In the genomic region with DNA sequence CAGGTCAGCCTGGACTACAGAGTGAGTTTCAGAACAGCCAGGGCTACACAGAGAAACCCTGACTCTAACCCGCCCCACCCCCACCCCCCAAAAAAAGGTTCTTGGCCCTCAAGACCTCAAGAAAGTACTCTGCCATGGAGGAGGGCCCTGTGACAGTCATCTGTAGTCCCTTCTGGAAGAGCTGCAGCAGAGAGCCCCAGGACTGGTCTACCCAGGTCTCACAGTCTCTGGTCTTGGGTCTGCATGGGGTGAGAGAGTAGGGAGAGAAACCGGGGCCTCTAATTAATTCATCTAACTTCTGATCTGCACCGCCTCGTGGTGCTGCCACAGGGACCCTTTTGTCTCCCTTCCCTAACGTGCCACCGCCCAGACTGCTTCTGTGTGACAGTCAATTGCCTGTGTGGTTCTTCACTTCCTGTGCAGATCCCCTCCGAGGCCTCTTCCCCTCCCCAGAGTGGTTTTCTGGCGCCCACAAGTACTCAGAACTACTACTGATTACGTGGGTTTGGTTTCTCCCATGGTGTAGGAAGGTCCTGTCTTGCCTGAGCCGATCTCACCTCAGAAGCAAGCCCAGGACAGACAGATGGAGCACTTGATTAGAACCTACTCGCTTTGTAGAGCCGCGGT, we compare ENCODE assay signal across 1 mouse cellular context.
TF ChIP-seq lines count a peak whose summit lies in the region.

No protein-coding gene starts in this region.

TF ChIP-seq in CH12.LX, 34 proteins besides CTCF, POLR2A, EP300 and RAD21 (continued from another document):
- TF ChIP-seq USF2 (conservative IDR thresholded peaks at IDR 0.05; ENCODE audit: low read depth, low read length) (no peak), MYC (IDR thresholded peaks at IDR 0.05; ENCODE audit: low read depth, low read length) (peak; percentile 79), HCFC1 (IDR thresholded peaks at IDR 0.05; ENCODE audit: low read depth, low read length) (no peak; the same call in none of the 2 replicates), CHD2 (IDR thresholded peaks at IDR 0.05; ENCODE audit: low read length) (peak; percentile 57; the same call in 1 of the 2 replicates), MXI1 (IDR thresholded peaks at IDR 0.05; ENCODE audit: low read depth, low read length) (no peak), TCF12 (IDR thresholded peaks at IDR 0.05; ENCODE audit: low read depth, low read length) (peak; percentile 82), SIN3A (IDR thresholded peaks at IDR 0.05; ENCODE audit: low read length) (no peak), NELFE (IDR thresholded peaks at IDR 0.05; ENCODE audit: low read depth, low read length) (no peak)
TF ChIP-seq in CH12.LX: peak in this region for 14.
